Mouse (Mus musculus) liver, adult 2 months (tissue): ENCODE results near the gene Cacng2.

Source experiments
- CTCF ChIP-seq: fragments of 200-500 bp; IDR thresholded peaks from 2 replicates; pipeline ENCODE4 v1.5.1; 2011; ENCODE audit warnings: low read depth, low read length, control low read depth
- POLR2A ChIP-seq: fragments of 200-500 bp; IDR thresholded peaks from 2 replicates; pipeline ENCODE4 v1.6.1; 2011; ENCODE audit warnings: low read length, control low read depth; ENCODE audit not compliant: insufficient read depth; ENCODE audit errors: extremely low read depth

- TF ChIP-seq CTCF (no peak), POLR2A (no peak)
Measured at GRCm38 (mm10) chr15:78148565-78148964, 28.7 kb upstream of the Cacng2 start.
